In genomic region chr6:120039668-120040556, GRCm38 (mm10) we compare ENCODE assay signal across 1 mouse cellular context.
TF ChIP-seq lines count a peak whose summit lies in the region.

No protein-coding gene starts in this region.

TF ChIP-seq in CH12.LX, 34 proteins besides CTCF, POLR2A, EP300 and RAD21 (continued from another document):
- TF ChIP-seq POLR2AphosphoS2 (IDR thresholded peaks at IDR 0.05; ENCODE audit: low read depth, low read length) (no peak), MEF2A (IDR thresholded peaks at IDR 0.05; ENCODE audit: borderline replicate concordance, low read depth, low read length) (peak; percentile 45; the same call in 1 of the 2 replicates), TBP (conservative IDR thresholded peaks at IDR 0.05; ENCODE audit: low read depth, low read length) (peak; percentile 80), MYC (IDR thresholded peaks at IDR 0.05; ENCODE audit: low read depth, low read length) (peak; percentile 69; the same call in 1 of the 2 replicates), MAZ (IDR thresholded peaks at IDR 0.05; ENCODE audit: low read depth, low read length) (no peak), JUND (conservative IDR thresholded peaks at IDR 0.05; ENCODE audit: low read depth, low read length) (no peak), ELF1 (IDR thresholded peaks at IDR 0.05; ENCODE audit: low read depth, low read length) (peak; percentile 51; the same call in 1 of the 2 replicates), BHLHE40 (IDR thresholded peaks at IDR 0.05; ENCODE audit: low read depth, low read length) (peak; percentile 55), ZMIZ1 (IDR thresholded peaks at IDR 0.05; ENCODE audit: low read depth, low read length) (no peak), ETS1 (conservative IDR thresholded peaks at IDR 0.05; ENCODE audit: low read depth, low read length) (no peak; the same call in 1 of the 2 replicates), MAX (IDR thresholded peaks at IDR 0.05; ENCODE audit: low read length) (0 out of 2 replicates have a peak, but pooled peaks have one; percentile 7), JUN (IDR thresholded peaks at IDR 0.05; ENCODE audit: insufficient read depth, low read depth, low read length) (no peak), SMC3 (IDR thresholded peaks at IDR 0.05; ENCODE audit: low read depth, low read length) (peak; percentile 97), TCF12 (IDR thresholded peaks at IDR 0.05; ENCODE audit: low read depth, low read length) (peak; percentile 63; the same call in 1 of the 2 replicates), USF2 (conservative IDR thresholded peaks at IDR 0.05; ENCODE audit: low read depth, low read length) (no peak), E2F4 (IDR thresholded peaks at IDR 0.05; ENCODE audit: insufficient replicate concordance, low read depth, low read length) (peak; percentile 93; the same call in 1 of the 2 replicates), CHD1 (IDR thresholded peaks at IDR 0.05; ENCODE audit: low read depth, low read length) (peak; percentile 88), ZNF384 (IDR thresholded peaks at IDR 0.05; ENCODE audit: low read depth, low read length) (peak; percentile 59; the same call in 1 of the 2 replicates), GABPA (IDR thresholded peaks at IDR 0.05; ENCODE audit: insufficient replicate concordance, low read depth, low read length) (no peak), IRF4 (IDR thresholded peaks at IDR 0.05; ENCODE audit: low read depth, low read length) (peak; percentile 52; the same call in 1 of the 2 replicates), NELFE (IDR thresholded peaks at IDR 0.05; ENCODE audit: low read depth, low read length) (0 out of 2 replicates have a peak, but pooled peaks have one; percentile 39), PAX5 (IDR thresholded peaks at IDR 0.05; ENCODE audit: low read length) (no peak), RCOR1 (conservative IDR thresholded peaks at IDR 0.05; ENCODE audit: low read depth, low read length) (no peak), MAFK (IDR thresholded peaks at IDR 0.05; ENCODE audit: insufficient replicate concordance, low read length) (no peak), MXI1 (IDR thresholded peaks at IDR 0.05; ENCODE audit: low read depth, low read length) (peak; percentile 51; the same call in 1 of the 2 replicates), UBTF (IDR thresholded peaks at IDR 0.05; ENCODE audit: low read depth, low read length) (no peak)
